Comparison of ENCODE assay signal across 8 mouse cellular contexts in the genomic region with DNA sequence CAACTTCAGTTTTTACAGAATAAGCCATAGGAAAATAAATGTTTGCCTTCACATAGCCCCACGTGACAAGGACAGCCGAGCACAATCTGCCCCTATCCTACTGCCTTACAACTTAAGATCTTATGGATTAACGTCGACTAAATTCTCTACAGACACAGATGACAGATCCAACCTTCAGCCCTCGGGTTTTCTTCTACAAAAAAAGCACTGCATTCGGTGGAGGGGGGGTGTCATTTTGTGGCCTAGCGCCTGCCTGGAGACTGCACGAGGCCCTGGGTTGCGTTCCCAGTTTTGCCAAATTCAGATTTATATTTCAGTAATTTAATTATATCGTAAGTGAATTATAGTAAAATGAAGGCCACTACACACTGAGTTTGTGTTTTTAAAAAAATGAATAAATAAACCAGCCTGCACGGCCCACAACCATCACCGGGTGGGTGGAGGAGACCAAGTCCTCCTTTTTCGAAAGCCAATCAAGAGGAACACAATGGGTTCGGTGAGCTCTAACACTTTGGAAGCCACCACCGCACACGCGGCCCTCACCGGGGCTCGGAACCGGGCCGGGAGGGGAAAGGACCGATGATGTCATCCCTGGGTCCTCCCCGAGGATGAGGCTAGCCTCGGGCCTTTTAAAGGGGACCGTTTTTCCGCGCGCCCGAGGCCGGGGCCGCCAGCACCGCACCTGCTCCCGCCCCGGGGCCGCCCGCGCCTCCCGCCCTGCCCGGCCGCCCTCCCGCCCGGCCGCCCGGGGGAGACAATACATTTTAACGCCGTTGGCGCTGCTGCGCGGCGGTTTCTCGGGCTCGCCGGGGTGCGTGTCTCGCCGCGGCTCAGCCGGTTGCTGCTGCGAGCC. TPM values are rescaled to one million over a fixed set of nuclear protein-coding genes. Genes with fewer than 3 reads are reported as not detected.
DNase-seq lines count a peak whose midpoint lies in the region; ATAC-seq and TF ChIP-seq lines count a peak whose summit lies in the region.

No protein-coding gene starts in this region.

- POLR2A ChIA-PET in Patski (lab: Charles Lee), result no interaction called here

- no peaks in the 10 kb centered on the region for H3K36me3 ChIP-seq in hindbrain, embryonic 13.5 days
- H3K36me3 ChIP-seq in lung, postnatal 0 days (ENCODE audit: insufficient read depth, low read length), result no peaks in the 10 kb centered on the region
- no peaks in the 10 kb centered on the region for H3K36me3 ChIP-seq in thymus, adult 2 months (ENCODE audit: control insufficient read depth, insufficient read depth, low read length)

- no peak for TF ChIP-seq POLR2A in thymus, adult 2 months (IDR thresholded peaks at IDR 0.05; ENCODE audit: control insufficient read depth, extremely low read depth, insufficient read depth, low read length, poor library complexity)

- no peaks in the 10 kb centered on the region for H3K27me3 ChIP-seq in Patski
- no peaks in the 10 kb centered on the region for H3K27me3 ChIP-seq in hindbrain, embryonic 13.5 days
- no peaks in the 10 kb centered on the region for H3K27me3 ChIP-seq in lung, postnatal 0 days (replicated peaks; ENCODE audit: insufficient read depth, low read length)
- H3K27me3 ChIP-seq in thymus, adult 2 months (ENCODE audit: control insufficient read depth, insufficient read depth, low read length), result no peaks in the 10 kb centered on the region; the same call in 1 of the 2 replicates

- WGBS in hindbrain, embryonic 13.5 days, result under 1% methylated on average over 56 of the region's 59 CpGs
- WGBS in lung, postnatal 0 days, result under 1% methylated on average over 54 of the region's 59 CpGs
- WGBS in thymus, adult 2 months, result 3% methylated on average over 59 of the region's 59 CpGs

- H3K27ac ChIP-seq in hindbrain, embryonic 13.5 days, result peak overlapping the region; percentile 98
- H3K27ac ChIP-seq in lung, postnatal 0 days (ENCODE audit: low read length), result peak overlapping the region; percentile 73
- peak overlapping the region; percentile 1; the same call in 1 of the 2 replicates for H3K27ac ChIP-seq in thymus, adult 2 months (ENCODE audit: control insufficient read depth, insufficient read depth, low read length)

- H3K9ac ChIP-seq in hindbrain, embryonic 13.5 days, result peak overlapping the region; percentile 99
- H3K9ac ChIP-seq in lung, postnatal 0 days (replicated peaks; ENCODE audit: low read depth), result peak overlapping the region; percentile 73

- peaks cover 33% of the 10 kb centered on the region for H3K4me1 ChIP-seq in hindbrain, embryonic 13.5 days (replicated peaks)
- no peaks in the 10 kb centered on the region for H3K4me1 ChIP-seq in lung, postnatal 0 days (ENCODE audit: insufficient read depth, low read depth, low read length)
- peaks cover 3% of the 10 kb centered on the region for H3K4me1 ChIP-seq in thymus, adult 2 months (replicated peaks; ENCODE audit: control insufficient read depth, insufficient read depth, low read length)

- H3K9me3 ChIP-seq in hindbrain, embryonic 13.5 days, result no peaks in the 10 kb centered on the region
- no peaks in the 10 kb centered on the region for H3K9me3 ChIP-seq in lung, postnatal 0 days (ENCODE audit: low read length)

- H3K4me2 ChIP-seq in hindbrain, embryonic 13.5 days, result peak overlapping the region; percentile 80
- peak overlapping the region; percentile 87 for H3K4me2 ChIP-seq in lung, postnatal 0 days (replicated peaks; ENCODE audit: low read depth, low read length)

- ATAC-seq in Patski, result peak; percentile 80
- peak; percentile 88 for ATAC-seq in hindbrain, embryonic 13.5 days (ENCODE audit: low FRiP score)
- ATAC-seq in lung, postnatal 0 days, result peak; percentile 76

- TF ChIP-seq CTCF in Patski (IDR thresholded peaks at IDR 0.05), result no peak
- TF ChIP-seq CTCF in lung, postnatal 0 days (IDR thresholded peaks at IDR 0.05), result no peak
- no peak for TF ChIP-seq CTCF in thymus, adult 2 months (IDR thresholded peaks at IDR 0.05; ENCODE audit: borderline replicate concordance, control insufficient read depth, extremely low read depth, insufficient read depth, low read length, poor library complexity)

- in situ Hi-C loops in Patski (cut with MboI; ENCODE audit: low pct_unique_long_range_greater_than_20kb), result loop anchor here (25.0 kb wide), 1 partner anchor 489 kb away; no protein-coding TSS in a partner anchor

- H3K4me3 ChIP-seq in hindbrain, embryonic 13.5 days, result peak overlapping the region; percentile 75
- H3K4me3 ChIP-seq in lung, postnatal 0 days (ENCODE audit: low read depth, low read length), result peak overlapping the region; percentile 60
- peak overlapping the region; percentile 80 for H3K4me3 ChIP-seq in thymus, adult 2 months (ENCODE audit: control insufficient read depth, insufficient read depth, low read length)

- no peak for DNase-seq in Patski (ENCODE audit: low read depth, low spot score)
- DNase-seq in cerebellum, postnatal 10 days, result peak; percentile 78 to 79
- DNase-seq in frontal cortex, postnatal 25 days (ENCODE audit: low spot score in 2 of 2), result peak; percentile 32 to 50
- DNase-seq in layer of hippocampus, postnatal 14 days (ENCODE audit: low spot score in 2 of 2), result peak; percentile 58 to 61
- peak; percentile 58 for DNase-seq in lung, postnatal 0 days (ENCODE audit: low spot score)
- peak; percentile 19 for DNase-seq in ovary, adult 18-20 months (ENCODE audit: low spot score)
- DNase-seq in thymus, adult 2 months, result peak; percentile 49

- CTCF ChIA-PET in Patski (lab: Charles Lee), result no interaction called here

- no peak for TF ChIP-seq EP300 in lung, postnatal 0 days (IDR thresholded peaks at IDR 0.05)

RNA-seq across cellular contexts. Expression of a gene that starts 0.6 kb away (rescaled TPM):
- polyA plus RNA-seq in Patski (2021), result 134 TPM
- polyA plus RNA-seq in hindbrain, embryonic 13.5 days (2015; fragmentation: Nextera tagmentation; extraction: Ambion mirVana), result 241 and 242 TPM in 2 replicates
- total RNA-seq in layer of hippocampus, postnatal 14 days (2021), result 100 to 1,000 TPM; 111 to 115 TPM
- polyA plus RNA-seq in lung, postnatal 0 days (2015; fragmentation: Nextera tagmentation; extraction: Ambion mirVana), result 35.9 and 37.0 TPM in 2 replicates
- polyA plus RNA-seq in thymus, adult 2 months (2012; rRNA removed), result 12.9 and 16.3 TPM in 2 replicates

RNA-seq across cellular contexts. Expression of a gene that starts 13.6 kb away (rescaled TPM):
- polyA plus RNA-seq in Patski (2021), result not detected
- polyA plus RNA-seq in hindbrain, embryonic 13.5 days (2015; fragmentation: Nextera tagmentation; extraction: Ambion mirVana), result 5.0 and 5.4 TPM in 2 replicates
- 10 to 100 TPM in 1 of 2 experiments, 1 to 10 TPM in 1; 9.4 to 10.4 TPM for total RNA-seq in layer of hippocampus, postnatal 14 days (2021)
- polyA plus RNA-seq in lung, postnatal 0 days (2015; fragmentation: Nextera tagmentation; extraction: Ambion mirVana), result not detected in 2 replicates
- polyA plus RNA-seq in thymus, adult 2 months (2012; rRNA removed), result not detected in 2 replicates

RNA-seq across cellular contexts. Expression of a gene that starts 29.5 kb away (rescaled TPM):
- 0.09 TPM for polyA plus RNA-seq in Patski (2021)
- polyA plus RNA-seq in hindbrain, embryonic 13.5 days (2015; fragmentation: Nextera tagmentation; extraction: Ambion mirVana), result 0.09 and 0.19 TPM in 2 replicates
- under 1 TPM in 1 of 2 experiments, not detected in 1; 0.07 TPM for total RNA-seq in layer of hippocampus, postnatal 14 days (2021)
- 0.06 TPM in 2 replicates for polyA plus RNA-seq in lung, postnatal 0 days (2015; fragmentation: Nextera tagmentation; extraction: Ambion mirVana)
- polyA plus RNA-seq in thymus, adult 2 months (2012; rRNA removed), result 0.01 TPM in 1 of 2 replicates, not detected in the other

RNA-seq across cellular contexts. Expression of a gene that starts 54.9 kb away (rescaled TPM):
- 1.3 TPM for polyA plus RNA-seq in Patski (2021)
- polyA plus RNA-seq in hindbrain, embryonic 13.5 days (2015; fragmentation: Nextera tagmentation; extraction: Ambion mirVana), result 5.0 and 5.1 TPM in 2 replicates
- 1 to 10 TPM in 1 of 2 experiments, under 1 TPM in 1; 0.64 to 1.2 TPM for total RNA-seq in layer of hippocampus, postnatal 14 days (2021)
- 0.88 and 2.0 TPM in 2 replicates for polyA plus RNA-seq in lung, postnatal 0 days (2015; fragmentation: Nextera tagmentation; extraction: Ambion mirVana)
- 0.10 TPM in 1 of 2 replicates, not detected in the other for polyA plus RNA-seq in thymus, adult 2 months (2012; rRNA removed)

Comparison
In these comparisons a context has a peak if more than half of its experiments do, and no peak if none do; other contexts are left out.
1. H3K27ac ChIP-seq: peak in every context shown above with its lines; median percentile 98 in hindbrain, embryonic 13.5 days; 73 in lung, postnatal 0 days; 1 in thymus, adult 2 months.